Mouse (Mus musculus): ENCODE measurements around the gene Naglu. TPM values are rescaled to one million over a fixed set of nuclear protein-coding genes. Genes with fewer than 3 reads are reported as not detected.
"Not testable (repeated sequence)": the region's sequence is repeated elsewhere in the genome, so short reads cannot be mapped to it uniquely, and the experiment has no call there.

The Naglu gene
- total RNA-seq, 2 experiments from 2014 or later, result 6.2 to 7.4 TPM

DNA sequence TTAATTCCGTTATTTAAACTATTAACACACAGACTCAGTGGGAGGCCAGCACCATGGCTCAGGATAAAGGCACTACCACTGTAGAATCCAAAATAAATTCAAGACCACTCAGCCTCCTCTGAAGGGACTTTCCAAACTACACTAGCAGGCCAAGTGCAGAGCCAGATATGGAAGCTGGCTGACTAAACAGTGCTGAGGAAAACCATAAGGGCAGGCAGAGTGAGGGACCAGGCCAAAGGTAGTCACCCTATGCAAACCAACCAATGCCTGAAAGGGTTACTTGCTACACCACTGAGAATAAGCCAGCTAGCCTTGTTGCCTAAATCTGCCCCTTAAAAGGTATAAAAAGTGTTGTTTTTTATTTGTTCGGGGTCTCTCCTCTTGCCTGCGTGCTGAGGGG, 42.4 kb downstream of the Naglu start:
- intact Hi-C loops (cut with DNase I; ENCODE audit: low total_unique reads), result no loop called here
- no peak for DNase-seq

DNA sequence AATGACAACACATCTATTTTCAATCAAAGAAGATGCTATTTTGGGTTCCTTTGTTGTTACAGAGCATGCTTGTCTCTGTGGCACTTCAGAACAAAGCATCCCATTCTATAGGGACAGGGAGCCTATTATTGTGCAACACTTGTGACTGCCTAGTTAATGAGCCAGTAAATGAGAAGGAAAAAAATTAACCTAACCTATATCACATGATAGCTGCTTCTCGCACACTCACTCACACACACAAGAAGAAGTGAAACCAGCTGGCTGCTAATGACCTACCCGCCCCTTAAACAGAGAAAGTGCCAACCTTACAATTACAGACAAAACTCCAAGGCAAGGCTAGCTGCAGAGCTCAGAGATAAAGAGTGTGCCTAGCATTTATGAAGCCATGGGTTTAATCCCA, 45.8 kb downstream of the Naglu start:
- intact Hi-C loops (cut with DNase I; ENCODE audit: low total_unique reads), result loop anchor here (5.0 kb wide), 1 partner anchor 52 kb away; no protein-coding TSS in a partner anchor
- no peak for DNase-seq

DNA sequence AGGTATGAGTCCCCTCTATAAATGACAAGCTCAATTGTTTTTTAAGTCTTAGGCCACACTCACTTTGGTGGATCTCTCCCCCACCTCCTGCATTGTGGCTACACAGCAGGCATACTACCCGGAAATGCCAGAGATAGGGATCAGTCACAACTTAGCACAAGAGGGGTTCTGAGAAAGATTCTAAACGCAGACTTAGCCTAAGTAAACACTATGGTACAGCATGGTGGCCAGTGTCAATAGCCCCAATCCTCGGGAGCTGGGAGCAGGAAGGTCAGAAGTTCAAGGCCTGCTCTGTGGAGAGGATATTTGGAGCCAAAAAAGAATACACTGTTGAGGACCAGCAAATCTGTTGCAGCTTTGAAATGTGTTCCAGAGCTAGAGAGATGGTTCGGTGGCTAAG, 48.3 kb downstream of the Naglu start:
- DNase-seq, result no peak
- intact Hi-C loops (cut with DNase I; ENCODE audit: low total_unique reads), result loop anchor here (5.0 kb wide), 1 partner anchor 49 kb away; no protein-coding TSS in a partner anchor

DNA sequence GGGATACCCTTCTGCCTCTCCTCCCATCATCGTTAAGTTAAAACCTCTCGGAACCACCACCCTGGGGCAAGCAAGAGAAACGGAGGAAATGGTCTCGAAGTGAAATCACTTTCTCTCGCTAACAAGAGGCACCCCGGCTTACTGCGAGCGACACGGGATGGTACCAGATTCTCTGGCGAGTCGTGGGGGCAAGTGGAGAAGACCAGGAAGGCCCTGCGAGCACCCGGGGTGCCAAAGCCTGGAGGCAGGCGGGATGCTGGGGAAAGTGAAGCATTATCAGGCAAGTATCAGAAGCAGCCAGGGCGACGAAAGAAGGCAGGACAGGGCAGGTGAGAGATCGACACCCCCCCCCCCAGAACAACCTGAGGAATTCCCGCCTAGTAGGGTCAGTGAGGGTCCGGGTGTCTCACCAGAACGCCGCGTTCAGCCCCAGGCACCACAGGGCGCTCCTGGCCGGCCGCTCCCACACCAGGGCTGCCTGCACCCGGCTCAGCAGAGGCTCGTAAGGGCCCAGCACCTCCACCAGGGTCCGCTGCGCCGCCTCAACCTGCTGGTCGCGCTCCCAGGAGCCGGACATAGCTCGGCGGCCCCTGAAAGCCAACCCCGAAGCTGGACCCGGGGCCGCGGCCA, 49.4 kb downstream of the Naglu start:
- intact Hi-C loops (cut with DNase I; ENCODE audit: low total_unique reads), result loop anchor here (5.0 kb wide), 1 partner anchor 48 kb away; no protein-coding TSS in a partner anchor
- DNase-seq, result no peak

DNA sequence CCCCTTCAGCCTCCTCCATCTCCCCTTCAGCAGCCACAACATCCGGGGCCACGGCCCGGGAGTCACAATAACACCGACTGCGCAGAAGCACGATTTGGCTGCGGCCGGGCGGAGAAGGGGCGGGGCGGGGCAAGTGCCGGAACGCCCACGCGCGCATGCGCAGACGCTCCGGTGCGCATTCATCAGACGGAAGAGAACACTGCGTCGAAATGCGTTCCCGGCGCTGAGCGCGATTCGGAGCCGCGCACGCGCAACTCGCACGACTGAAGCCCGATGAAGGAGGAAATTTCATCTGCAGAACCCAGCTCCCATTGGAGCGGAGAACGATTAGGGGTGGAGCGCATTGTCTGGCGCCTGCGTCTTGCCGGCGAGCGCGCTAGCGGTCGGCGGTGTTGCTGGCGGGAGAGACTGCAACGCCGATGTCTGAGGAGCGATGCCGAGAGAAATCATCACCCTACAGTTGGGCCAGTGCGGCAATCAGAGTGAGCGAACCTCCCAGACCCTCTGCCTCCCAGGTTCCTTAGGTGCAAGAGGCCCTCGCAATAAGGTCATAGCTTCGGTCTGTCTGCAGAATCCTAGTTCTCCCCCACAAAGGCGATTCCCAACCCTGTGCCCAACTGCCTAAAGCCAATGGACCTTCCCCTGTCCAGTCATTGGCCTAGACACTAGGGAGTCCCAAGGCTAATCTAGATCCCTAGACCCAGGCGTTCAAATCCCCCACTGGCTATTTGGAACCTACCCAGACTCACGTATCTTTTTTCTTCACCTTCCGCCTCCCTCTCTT, 50.1 kb downstream of the Naglu start, which contains the start of the genes Retreg3 and Tubg1:
TSS of gene Retreg3 (minus strand) at position 133 of the 784 bp plus-strand sequence.
TSS of gene Tubg1 (plus strand) at position 178 of the 784 bp plus-strand sequence.
- DNase-seq, result peak; percentile 99
- intact Hi-C loops (cut with DNase I; ENCODE audit: low total_unique reads), result loop anchor here (5.0 kb wide), 1 partner anchor 47 kb away; no protein-coding TSS in a partner anchor

DNA sequence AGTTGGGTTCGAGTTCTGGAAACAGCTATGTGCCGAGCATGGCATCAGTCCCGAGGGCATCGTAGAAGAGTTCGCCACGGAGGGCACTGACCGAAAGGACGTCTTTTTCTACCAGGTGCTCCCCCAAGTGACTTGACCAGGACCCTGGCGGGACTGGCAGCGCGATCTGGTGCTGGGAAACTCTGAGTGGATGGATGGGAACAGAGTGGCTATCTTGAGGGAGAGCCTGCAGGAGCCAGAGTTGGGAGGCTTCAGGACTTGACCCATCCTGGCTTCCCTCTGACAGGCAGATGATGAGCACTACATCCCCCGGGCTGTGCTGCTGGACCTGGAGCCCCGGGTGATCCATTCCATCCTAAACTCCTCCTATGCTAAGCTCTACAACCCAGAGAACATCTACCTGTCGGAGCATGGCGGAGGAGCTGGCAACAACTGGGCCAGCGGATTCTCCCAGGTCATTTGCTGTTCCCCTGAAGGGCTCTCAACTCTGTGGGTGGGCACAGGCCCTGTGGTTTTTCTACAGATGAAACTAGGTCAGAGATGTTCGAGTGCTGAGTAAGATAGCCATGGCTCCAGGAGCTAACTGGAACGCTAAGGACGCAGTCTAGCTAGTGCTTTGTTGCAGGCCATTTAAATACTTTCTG, 50.9 kb downstream of the Naglu start:
- intact Hi-C loops (cut with DNase I; ENCODE audit: low total_unique reads), result no loop called here
- DNase-seq, result no peak

DNA sequence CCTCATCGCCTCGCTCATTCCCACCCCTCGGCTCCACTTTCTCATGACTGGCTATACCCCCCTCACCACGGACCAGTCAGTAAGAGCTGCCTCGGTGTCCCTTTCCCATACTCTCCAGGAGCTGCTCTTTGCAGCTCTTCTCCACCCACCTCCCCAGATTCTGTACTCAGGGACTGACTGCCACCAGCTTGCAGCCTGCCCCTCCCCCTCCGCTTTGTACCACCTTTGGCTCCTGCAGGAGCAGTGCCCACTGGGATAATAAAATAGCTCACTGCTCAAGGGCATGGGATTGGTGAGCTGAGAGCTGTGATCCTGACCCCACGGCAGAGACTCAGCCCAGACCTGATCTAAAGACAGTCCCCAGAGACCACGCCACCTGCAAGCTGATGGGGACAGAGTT, 54.7 kb downstream of the Naglu start:
- DNase-seq; intact Hi-C loops (cut with DNase I; ENCODE audit: low total_unique reads): not testable (repeated sequence)

DNA sequence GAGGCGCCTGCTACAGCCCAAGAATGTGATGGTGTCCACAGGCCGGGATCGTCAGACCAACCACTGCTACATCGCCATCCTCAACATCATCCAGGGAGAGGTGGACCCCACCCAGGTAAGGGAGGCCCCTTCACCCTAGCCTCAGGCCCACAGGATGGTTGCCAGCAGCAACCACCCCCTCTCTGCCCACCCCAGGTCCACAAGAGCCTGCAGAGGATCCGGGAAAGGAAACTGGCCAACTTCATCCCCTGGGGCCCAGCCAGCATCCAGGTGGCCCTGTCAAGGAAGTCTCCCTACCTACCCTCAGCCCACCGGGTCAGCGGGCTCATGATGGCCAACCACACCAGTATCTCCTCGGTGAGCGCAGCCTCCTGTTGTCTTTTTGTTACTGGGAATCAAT, 55.2 kb downstream of the Naglu start:
- DNase-seq; intact Hi-C loops (cut with DNase I; ENCODE audit: low total_unique reads): not testable (repeated sequence)

DNA sequence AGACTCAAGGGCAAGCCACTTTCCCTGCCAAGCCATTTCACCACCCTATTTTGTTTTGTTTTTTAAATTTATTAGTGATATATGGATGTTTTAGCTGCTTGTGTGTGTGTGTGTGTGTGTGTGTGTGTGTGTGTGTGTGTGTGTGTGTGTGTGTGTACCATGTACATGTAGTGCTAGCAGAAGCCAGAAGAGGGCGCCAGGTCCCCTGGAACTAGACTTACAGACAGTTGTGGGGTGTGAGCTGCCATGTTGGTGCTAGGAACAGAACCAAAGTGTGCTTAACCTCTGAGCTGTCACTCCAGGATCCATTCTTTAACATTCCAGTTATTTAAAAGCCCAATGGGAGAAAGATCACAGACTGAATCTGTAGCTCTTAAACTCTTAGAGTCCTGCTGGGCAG, 57.3 kb downstream of the Naglu start:
- no peak for DNase-seq
- intact Hi-C loops (cut with DNase I; ENCODE audit: low total_unique reads), result no loop called here

Small RNA genes within 50 kb of the gene (microRNA-seq; reads per million reads assigned to microRNA genes)
- 0 to 0.64 reads per million in 2 experiments for gene Mir6928

Other genes with a start within 250 kb of the Naglu start
- 100 to 1,000 TPM in 1 of 2 experiments, 10 to 100 TPM in 1; 100.0 to 110 TPM for gene Stat5b, start 219.3 kb upstream of the Naglu start, total RNA-seq (2021)
- 10 to 100 TPM; 17.9 to 21.5 TPM for gene Stat5a, start 210.7 kb upstream of the Naglu start, total RNA-seq (2021)
- 10 to 100 TPM; 41.7 to 43.6 TPM for gene Stat3, start 130.5 kb upstream of the Naglu start, total RNA-seq (2021)
- 100 to 1,000 TPM; 226 to 256 TPM for gene Cavin1, start 99.1 kb upstream of the Naglu start, total RNA-seq (2021)
- 10 to 100 TPM; 53.4 to 58.5 TPM for gene Atp6v0a1, start 60.6 kb upstream of the Naglu start, total RNA-seq (2021)
- gene Hsd17b1, start 8.4 kb downstream of the Naglu start, total RNA-seq (2021), result under 1 TPM in 1 of 2 experiments, not detected in 1; 0.29 TPM
- 1 to 10 TPM; 8.1 to 9.5 TPM for gene Coasy, start 12.6 kb downstream of the Naglu start, total RNA-seq (2021)
- gene Mlx, start 17.3 kb downstream of the Naglu start, total RNA-seq (2021), result 10 to 100 TPM; 10.8 to 12.4 TPM
- 1 to 10 TPM; 1.1 to 1.5 TPM for gene Psmc3ip, start 25.4 kb downstream of the Naglu start, total RNA-seq (2021)
- 10 to 100 TPM; 33.3 to 34.9 TPM for gene Retreg3, start 49.9 kb downstream of the Naglu start, total RNA-seq (2021)
- 10 to 100 TPM; 26.3 to 31.2 TPM for gene Tubg1, start 49.9 kb downstream of the Naglu start, total RNA-seq (2021)
- 1 to 10 TPM; 3.1 to 4.6 TPM for gene Tubg2, start 85.9 kb downstream of the Naglu start, total RNA-seq (2021)
- 1 to 10 TPM; 1.8 to 2.4 TPM for gene Cntnap1, start 100.5 kb downstream of the Naglu start, total RNA-seq (2021)
- gene Plekhh3, start 101.3 kb downstream of the Naglu start, total RNA-seq (2021), result 10 to 100 TPM; 22.0 to 26.9 TPM
- under 1 TPM in 1 of 2 experiments, not detected in 1; 0.12 TPM for gene Ccr10, start 105.4 kb downstream of the Naglu start, total RNA-seq (2021)
- 10 to 100 TPM; 13.5 to 18.1 TPM for gene Ezh1, start 156.5 kb downstream of the Naglu start, total RNA-seq (2021)
- gene Ramp2, start 176.0 kb downstream of the Naglu start, total RNA-seq (2021), result 10 to 100 TPM; 69.8 to 97.1 TPM
- gene Vps25, start 183.7 kb downstream of the Naglu start, total RNA-seq (2021), result 10 to 100 TPM; 38.1 to 39.0 TPM
- 1 to 10 TPM in 1 of 2 experiments, under 1 TPM in 1; 0.89 to 1.0 TPM for gene Wnk4, start 190.6 kb downstream of the Naglu start, total RNA-seq (2021)
- under 1 TPM; 0.13 to 0.21 TPM for gene Cntd1, start 209.0 kb downstream of the Naglu start, total RNA-seq (2021)
- gene Coa3, start 209.1 kb downstream of the Naglu start, total RNA-seq (2021), result 10 to 100 TPM; 70.0 to 73.4 TPM
- gene Becn1, start 232.3 kb downstream of the Naglu start, total RNA-seq (2021), result 10 to 100 TPM; 70.7 to 72.9 TPM
- 10 to 100 TPM; 60.9 to 61.2 TPM for gene Psme3, start 246.2 kb downstream of the Naglu start, total RNA-seq (2021)

Data from gastrocnemius, postnatal 14 days (tissue).